Mouse (Mus musculus): Measurements from ENCODE around the gene Rpgrip1l. TPM values are rescaled to one million over a fixed set of nuclear protein-coding genes. Genes with fewer than 3 reads are reported as not detected.

The Rpgrip1l gene
- polyA plus RNA-seq (2015; fragmentation: Nextera tagmentation; extraction: Ambion mirVana) = 3.5 and 5.1 TPM in 2 replicates

DNA sequence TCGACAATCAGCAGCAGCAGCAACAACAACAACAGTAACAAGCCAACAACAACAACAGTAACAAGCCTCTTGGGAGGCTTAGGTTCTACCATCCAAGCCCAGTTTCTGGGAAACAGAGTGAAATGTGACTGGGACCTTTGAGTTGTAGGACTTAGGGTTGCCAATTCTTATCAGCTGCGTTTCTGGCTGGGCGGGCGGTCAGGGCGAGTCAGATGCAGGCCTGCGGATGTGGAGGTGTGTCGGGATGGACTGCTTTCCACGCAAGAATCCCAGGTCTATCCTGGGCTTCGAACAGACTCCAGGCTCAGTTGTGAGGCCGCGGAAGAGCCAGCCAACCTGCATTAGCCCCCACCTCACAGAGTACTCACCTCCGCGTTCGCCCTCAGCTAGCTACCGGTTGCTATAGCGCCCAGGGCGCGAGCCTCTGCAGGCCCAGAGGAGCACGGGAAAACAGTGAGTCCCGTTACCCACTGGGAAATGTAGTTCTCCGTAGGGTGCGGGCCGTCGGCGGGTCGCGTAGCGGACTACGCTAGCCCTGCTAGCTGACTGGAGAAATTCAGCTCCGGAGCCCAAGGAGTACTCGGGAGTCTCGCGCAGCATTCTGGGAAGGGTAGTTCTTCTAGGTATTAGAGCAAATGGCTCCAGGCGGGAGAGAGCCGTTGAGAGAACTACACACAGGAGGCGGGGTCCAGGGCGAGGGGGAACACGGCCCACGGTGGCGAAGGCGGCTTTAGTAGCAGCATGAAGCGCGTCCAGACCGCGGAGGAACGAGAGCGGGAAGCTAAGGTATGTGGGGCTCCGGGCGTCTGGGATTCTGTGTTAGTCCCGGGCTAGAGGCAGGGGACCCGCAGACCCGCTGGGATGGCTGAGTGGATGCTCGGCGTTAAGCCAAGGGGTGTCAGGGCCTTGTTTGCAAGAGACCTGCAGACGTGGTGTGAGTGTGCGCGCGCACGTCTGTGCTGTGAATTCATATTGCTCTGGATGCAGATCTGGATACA, at the start of gene Rpgrip1l, which contains the start of gene Fto:
Rpgrip1l (minus strand) TSS at position 428 of the 998 bp plus-strand sequence.
Fto (plus strand) TSS at position 691 of the 998 bp plus-strand sequence.

DNA sequence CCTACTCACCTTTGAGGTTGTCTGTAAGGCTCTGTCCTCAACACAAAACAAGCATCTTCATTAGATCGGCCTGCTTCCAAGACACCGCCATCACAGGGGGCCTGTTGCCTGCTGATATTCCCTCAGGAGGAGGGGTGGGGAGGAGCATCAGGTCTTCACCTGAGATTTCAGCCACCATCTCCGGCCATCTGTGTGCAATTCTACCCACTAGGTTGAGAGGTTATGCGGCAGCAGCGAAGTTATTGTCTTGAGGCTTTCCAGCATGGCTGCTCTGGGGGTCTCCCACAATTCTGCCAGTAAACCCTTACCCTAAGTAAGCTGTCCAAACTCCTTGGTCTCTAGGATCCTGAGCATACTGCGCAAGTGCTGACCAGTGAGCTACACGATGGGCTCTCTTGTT, 113.2 kb downstream of the Rpgrip1l start, which contains the start of gene Aktip:
Aktip (minus strand) TSS at position 101 of the 400 bp plus-strand sequence.

Other genes starting within 250 kb of the Rpgrip1l start
- 7.1 and 7.5 TPM in 2 replicates for gene Rbl2, start 243.2 kb downstream of the Rpgrip1l start, polyA plus RNA-seq (2015; fragmentation: Nextera tagmentation; extraction: Ambion mirVana)
- 64.5 and 66.2 TPM in 2 replicates for gene Aktip, start 113.3 kb downstream of the Rpgrip1l start, polyA plus RNA-seq (2015; fragmentation: Nextera tagmentation; extraction: Ambion mirVana)
- 38.2 and 42.6 TPM in 2 replicates for gene Fto, start 263 bp upstream of the Rpgrip1l start, polyA plus RNA-seq (2015; fragmentation: Nextera tagmentation; extraction: Ambion mirVana)